ENCODE assay signal across 8 mouse cellular contexts in genomic region chr9:110781256-110781721, GRCm38 (mm10). TPM values are rescaled to one million over a fixed set of nuclear protein-coding genes. Genes with fewer than 3 reads are reported as not detected.
DNase-seq lines count a peak whose midpoint lies in the region; ATAC-seq lines count a peak whose summit lies in the region.

No protein-coding gene starts in this region.

- peak; percentile 93 for DNase-seq in MN1 (ENCODE audit: low spot score)
- DNase-seq in cerebellum, adult 9-10 months, result peak; percentile 91
- DNase-seq in frontal cortex, adult 2 months (ENCODE audit: extremely low spot score in 1 of 2, low spot score in 1 of 2), result peak; percentile 76 to 97
- DNase-seq in hindbrain, embryonic 11.5 days (ENCODE audit: low spot score), result peak; percentile 98
- peak; percentile 97 for DNase-seq in layer of hippocampus, postnatal 10 days (ENCODE audit: low spot score in 2 of 2)
- peak; percentile 96 for DNase-seq in lung, postnatal 10 days
- peak; percentile 96 for DNase-seq in ovary, postnatal 36 days (ENCODE audit: low spot score)
- DNase-seq in thymus, postnatal 25 days, result peak; percentile 90

- no peaks in the 10 kb centered on the region for H3K4me1 ChIP-seq in hindbrain, embryonic 11.5 days (replicated peaks; ENCODE audit: control insufficient read depth, insufficient read depth, low read length)

- no peaks in the 10 kb centered on the region for H3K9me3 ChIP-seq in hindbrain, embryonic 11.5 days (ENCODE audit: control insufficient read depth, low read length)

- H3K9ac ChIP-seq in hindbrain, embryonic 11.5 days (ENCODE audit: low read depth, low read length), result peak overlapping the region; percentile 71

- H3K27me3 ChIP-seq in hindbrain, embryonic 11.5 days (ENCODE audit: control insufficient read depth, insufficient read depth, low read length), result no peaks in the 10 kb centered on the region

- WGBS in hindbrain, embryonic 11.5 days, result under 1% methylated on average over 41 of the region's 43 CpGs

- peak; percentile 95 for ATAC-seq in hindbrain, embryonic 11.5 days (ENCODE audit: low FRiP score)

- H3K36me3 ChIP-seq in hindbrain, embryonic 11.5 days (ENCODE audit: control insufficient read depth, insufficient read depth, low read length), result no peaks in the 10 kb centered on the region

- H3K27ac ChIP-seq in hindbrain, embryonic 11.5 days (ENCODE audit: low read depth, low read length), result 0 out of 2 replicates have a peak overlapping the region, but pooled peaks have one; percentile 24

- peak overlapping the region; percentile 79 for H3K4me2 ChIP-seq in hindbrain, embryonic 11.5 days (replicated peaks; ENCODE audit: low read depth, low read length)

- H3K4me3 ChIP-seq in hindbrain, embryonic 11.5 days (ENCODE audit: low read depth, low read length), result peak overlapping the region; percentile 43

RNA-seq across cellular contexts. Expression of gene Prss42, which starts 16.7 kb away (rescaled TPM):
- polyA plus RNA-seq in frontal cortex, adult 2 months (2012; rRNA removed), result 0.06 TPM in 1 of 2 replicates, not detected in the other
- not detected in 2 replicates for polyA plus RNA-seq in hindbrain, embryonic 11.5 days (2014; fragmentation: Nextera tagmentation; extraction: Ambion mirVana)
- not detected for total RNA-seq in layer of hippocampus, postnatal 10 days (2021)

RNA-seq across cellular contexts. Expression of gene Prss44, which starts 32.5 kb away (rescaled TPM):
- polyA plus RNA-seq in frontal cortex, adult 2 months (2012; rRNA removed), result not detected in 2 replicates
- not detected in 2 replicates for polyA plus RNA-seq in hindbrain, embryonic 11.5 days (2014; fragmentation: Nextera tagmentation; extraction: Ambion mirVana)
- not detected for total RNA-seq in layer of hippocampus, postnatal 10 days (2021)

RNA-seq across cellular contexts. Expression of gene Pth1r, which starts 34.3 kb away (rescaled TPM):
- polyA plus RNA-seq in frontal cortex, adult 2 months (2012; rRNA removed), result 6.9 and 9.1 TPM in 2 replicates
- 21.9 and 23.9 TPM in 2 replicates for polyA plus RNA-seq in hindbrain, embryonic 11.5 days (2014; fragmentation: Nextera tagmentation; extraction: Ambion mirVana)
- total RNA-seq in layer of hippocampus, postnatal 10 days (2021), result 1 to 10 TPM; 6.7 to 7.6 TPM

RNA-seq across cellular contexts. Expression of gene Myl3, which starts 39.6 kb away (rescaled TPM):
- 0.32 and 0.46 TPM in 2 replicates for polyA plus RNA-seq in frontal cortex, adult 2 months (2012; rRNA removed)
- 0.42 and 0.73 TPM in 2 replicates for polyA plus RNA-seq in hindbrain, embryonic 11.5 days (2014; fragmentation: Nextera tagmentation; extraction: Ambion mirVana)
- under 1 TPM; 0.49 to 0.75 TPM for total RNA-seq in layer of hippocampus, postnatal 10 days (2021)

RNA-seq across cellular contexts. Expression of gene Prss43, which starts 45.2 kb away (rescaled TPM):
- polyA plus RNA-seq in frontal cortex, adult 2 months (2012; rRNA removed), result 0.06 and 0.15 TPM in 2 replicates
- not detected in 2 replicates for polyA plus RNA-seq in hindbrain, embryonic 11.5 days (2014; fragmentation: Nextera tagmentation; extraction: Ambion mirVana)
- total RNA-seq in layer of hippocampus, postnatal 10 days (2021), result under 1 TPM; 0.21 to 0.27 TPM

Comparison
In these comparisons a context has a peak if more than half of its experiments do, and no peak if none do; other contexts are left out.
1. Peak in every context shown above with its lines: DNase-seq, ATAC-seq, H3K4me3 ChIP-seq and H3K27ac ChIP-seq.